Mouse (Mus musculus): ENCODE measurements around the gene Tmem183a.
A peak's percentile ranks its signal among the peaks of the same experiment; 100 is the strongest.

The Tmem183a gene

GRCm38 (mm10) chr1:134361857-134362212 is at the start of gene Tmem183a:
Gene Tmem183a (minus strand): TSS chr1:134361979.
- DNase-seq (ENCODE audit: low spot score in 2 of 2), result peak; percentile 92

- no peak for DNase-seq (ENCODE audit: low spot score in 2 of 2)
Measured at GRCm38 (mm10) chr1:134408080-134408479, 46.3 kb upstream of the Tmem183a start.

GRCm38 (mm10) chr1:134406414-134406771 is 44.6 kb upstream of the Tmem183a start:
- DNase-seq (ENCODE audit: low spot score in 2 of 2), result no peak

GRCm38 (mm10) chr1:134405509-134406413 is 44.0 kb upstream of the Tmem183a start, which contains the start of gene Cyb5r1:
Gene Cyb5r1 (plus strand): TSS chr1:134405559.
- peak; percentile 49 to 66 for DNase-seq (ENCODE audit: low spot score in 2 of 2)

- DNase-seq (ENCODE audit: low spot score in 2 of 2), result no peak
Measured at GRCm38 (mm10) chr1:134399735-134400134, 38.0 kb upstream of the Tmem183a start.

- DNase-seq (ENCODE audit: low spot score in 2 of 2), result no peak
Measured at GRCm38 (mm10) chr1:134398210-134398609, 36.4 kb upstream of the Tmem183a start.

- no peak for DNase-seq (ENCODE audit: low spot score in 2 of 2)
Measured at GRCm38 (mm10) chr1:134393827-134394226, 32.0 kb upstream of the Tmem183a start.

GRCm38 (mm10) chr1:134385666-134386065 is 23.9 kb upstream of the Tmem183a start, which contains the start of gene 4933406M09Rik:
Gene 4933406M09Rik (plus strand): TSS chr1:134385940.
- DNase-seq (ENCODE audit: low spot score in 2 of 2), result no peak

GRCm38 (mm10) chr1:134385176-134385575 is 23.4 kb upstream of the Tmem183a start:
- DNase-seq (ENCODE audit: low spot score in 2 of 2), result no peak

- no peak for DNase-seq (ENCODE audit: low spot score in 2 of 2)
Measured at GRCm38 (mm10) chr1:134384581-134384980, 22.8 kb upstream of the Tmem183a start.

GRCm38 (mm10) chr1:134381795-134382625 is 20.2 kb upstream of the Tmem183a start:
- no peak for DNase-seq (ENCODE audit: low spot score in 2 of 2)

- no peak for DNase-seq (ENCODE audit: low spot score in 2 of 2)
Measured at GRCm38 (mm10) chr1:134381051-134381450, 19.3 kb upstream of the Tmem183a start.

GRCm38 (mm10) chr1:134374124-134374523 is 12.3 kb upstream of the Tmem183a start:
- DNase-seq (ENCODE audit: low spot score in 2 of 2), result no peak

- DNase-seq (ENCODE audit: low spot score in 2 of 2), result peak; percentile 17 to 49
Measured at GRCm38 (mm10) chr1:134368777-134369337, 7.1 kb upstream of the Tmem183a start.

- DNase-seq (ENCODE audit: low spot score in 2 of 2), result no peak
Measured at GRCm38 (mm10) chr1:134365491-134365890, 3.7 kb upstream of the Tmem183a start.

- no peak for DNase-seq (ENCODE audit: low spot score in 2 of 2)
Measured at GRCm38 (mm10) chr1:134363194-134363593, 1.4 kb upstream of the Tmem183a start.

- DNase-seq (ENCODE audit: low spot score in 2 of 2), result no peak
Measured at GRCm38 (mm10) chr1:134361195-134361856, 453 bp downstream of the Tmem183a start.

GRCm38 (mm10) chr1:134360656-134361055 is 1.1 kb downstream of the Tmem183a start:
- no peak for DNase-seq (ENCODE audit: low spot score in 2 of 2)

- DNase-seq (ENCODE audit: low spot score in 2 of 2), result no peak
Measured at GRCm38 (mm10) chr1:134357461-134357860, 4.3 kb downstream of the Tmem183a start.

GRCm38 (mm10) chr1:134353326-134353725 is 8.5 kb downstream of the Tmem183a start:
- no peak for DNase-seq (ENCODE audit: low spot score in 2 of 2)

- DNase-seq (ENCODE audit: low spot score in 2 of 2), result no peak
Measured at GRCm38 (mm10) chr1:134347791-134348190, 14.0 kb downstream of the Tmem183a start.

- no peak for DNase-seq (ENCODE audit: low spot score in 2 of 2)
Measured at GRCm38 (mm10) chr1:134345075-134345474, 16.7 kb downstream of the Tmem183a start.
